Mouse (Mus musculus): ENCODE measurements around the gene Zfp119b.

DNA sequence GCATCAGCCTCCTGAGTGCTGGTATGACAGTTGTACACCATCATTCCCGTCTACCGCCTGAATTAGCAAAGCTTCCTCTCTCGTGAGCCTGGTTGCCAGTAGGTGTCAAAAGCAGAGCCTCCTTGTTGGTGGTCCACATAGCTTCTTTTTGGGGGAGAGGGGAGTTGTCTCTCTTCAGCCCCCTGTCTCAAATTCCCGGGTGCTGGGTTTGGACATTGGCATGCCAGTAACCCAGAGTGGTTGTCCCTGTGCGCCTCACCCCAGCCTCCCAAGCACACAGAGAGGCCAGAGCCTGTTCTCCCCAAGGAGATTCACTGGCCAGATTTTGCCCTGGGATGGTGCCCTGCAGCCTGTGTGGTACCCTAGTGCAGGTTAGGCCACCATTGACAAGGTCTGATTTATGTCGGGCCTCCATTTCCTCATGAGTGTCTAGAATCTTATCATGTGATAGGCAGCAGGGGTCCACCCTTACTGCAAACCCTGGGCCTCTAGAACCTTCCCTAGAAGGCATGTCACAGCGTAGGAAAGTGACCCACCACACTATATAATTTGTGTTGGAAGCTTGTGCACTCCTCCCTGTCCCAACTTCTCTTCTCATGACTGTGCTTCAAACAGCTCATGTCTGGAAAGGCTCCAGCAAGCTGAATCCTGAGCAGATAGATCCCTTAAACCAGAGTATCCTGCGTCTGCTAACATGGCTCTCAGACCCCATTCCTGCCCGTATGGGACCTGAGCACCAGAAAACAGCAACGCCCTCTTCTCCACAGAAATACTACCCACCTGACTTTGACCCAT, 10.8 kb upstream of the Zfp119b start:
- TF ChIP-seq CTCF (IDR thresholded peaks at IDR 0.05; ENCODE audit: extremely low read depth, insufficient read depth, insufficient read length, insufficient replicate concordance), result no peak
- TF ChIP-seq POLR2A (IDR thresholded peaks at IDR 0.05; ENCODE audit: low read depth, low read length), result no peak
